Mouse (Mus musculus) liver, embryonic 12.5 days (tissue): Measurements from ENCODE around the gene Zfp786. TPM values are rescaled to one million over a fixed set of nuclear protein-coding genes. Genes with fewer than 3 reads are reported as not detected.
"Not testable (repeated sequence)": the region's sequence is repeated elsewhere in the genome, so short reads cannot be mapped to it uniquely, and the experiment has no call there.

Source experiments
- ATAC-seq: fragments of 200-750 bp; cut with Nextera tagmentation; 2 replicates; pipeline ENCODE4 v1.8.0; 2017; ENCODE audit warnings: moderate number of reproducible peaks, mild to moderate bottlenecking, moderate library complexity
- H3K27ac ChIP-seq: fragments of 300-500 bp; sonication (generic); 2 replicates; pipeline ENCODE4 v1.5.1; 2016; ENCODE audit warnings: mild to moderate bottlenecking
- H3K27me3 ChIP-seq: fragments of 300-500 bp; sonication (generic); replicated peaks from 2 replicates; pipeline ENCODE4 v1.6.1; 2016; ENCODE audit warnings: mild to moderate bottlenecking, moderate library complexity
- H3K36me3 ChIP-seq: fragments of 300-500 bp; sonication (generic); 2 replicates; pipeline ENCODE4 v1.6.1; 2016; ENCODE audit warnings: mild to moderate bottlenecking, moderate library complexity
- H3K4me1 ChIP-seq: fragments of 300-500 bp; sonication (generic); 2 replicates; pipeline ENCODE4 v1.6.1; 2016
- H3K4me2 ChIP-seq: fragments of 300-500 bp; sonication (generic); 2 replicates; pipeline ENCODE4 v1.6.1; 2016; ENCODE audit warnings: mild to moderate bottlenecking, moderate library complexity
- H3K4me3 ChIP-seq: fragments of 300-500 bp; sonication (generic); 2 replicates; pipeline ENCODE4 v1.5.1; 2016; ENCODE audit warnings: mild to moderate bottlenecking, moderate library complexity
- H3K9ac ChIP-seq: fragments of 300-500 bp; sonication (generic); 2 replicates; pipeline ENCODE4 v1.6.1; 2016; ENCODE audit warnings: mild to moderate bottlenecking, moderate library complexity
- H3K9me3 ChIP-seq: fragments of 300-500 bp; sonication (generic); replicated peaks from 2 replicates; pipeline ENCODE4 v1.6.1; 2016; ENCODE audit warnings: mild to moderate bottlenecking, moderate library complexity
- WGBS: fragments of 180-500 bp; shearing (Covaris S2); methylation state at CpG from one replicate; pipeline ENCODE4 v1.1.7; 2016; ENCODE audit not compliant: insufficient replicate concordance; 5-methylcytosine and 5-hydroxymethylcytosine counted together
- polyA plus RNA-seq: library from polyadenylated mRNA; unstranded; fragments of >200 nt; fragmentation: Nextera tagmentation; extraction: Ambion mirVana; gene quantifications from 2 replicates; pipeline ENCODE4 v1.2.1, GENCODE M21; 2016

The Zfp786 gene
- 0.99 and 1.0 TPM in 2 replicates for polyA plus RNA-seq

GRCm38 (mm10) chr6:47830104-47831078, at the start of gene Zfp786:
Gene Zfp786 (minus strand): TSS chr6:47830867.
- Histone ChIP-seq H3K36me3 (no peaks in the 10 kb centered on the region), H3K4me1 (peaks cover 23% of the 10 kb centered on the region), H3K27ac (peak within 1 kb of the TSS; percentile 47; the same call in 1 of the 2 replicates), H3K27me3 (no peaks in the 10 kb centered on the region), H3K9me3 (no peaks in the 10 kb centered on the region), H3K4me2 (peak within 1 kb of the TSS; percentile 94), H3K9ac (peak within 1 kb of the TSS; percentile 87), H3K4me3 (peak within 1 kb of the TSS; percentile 78)
- WGBS: 2% methylated on average over 64 of the region's 64 CpGs
- ATAC-seq: peak; percentile 85

GRCm38 (mm10) chr6:47880166-47880565, 49.5 kb upstream of the Zfp786 start:
- H3K9me3 ChIP-seq: no peaks in the 10 kb centered on the region
- H3K4me1 ChIP-seq: peaks cover 30% of the 10 kb centered on the region
- no peak for ATAC-seq
- H3K4me3 ChIP-seq: no peak overlapping the region
- no peak overlapping the region for H3K27ac ChIP-seq
- H3K36me3 ChIP-seq: peaks cover 55% of the 10 kb centered on the region
- 86% methylated on average over 10 of the region's 10 CpGs for WGBS
- H3K4me2 ChIP-seq: no peak overlapping the region
- no peaks in the 10 kb centered on the region for H3K27me3 ChIP-seq
- no peak overlapping the region for H3K9ac ChIP-seq

GRCm38 (mm10) chr6:47879049-47879716, 48.5 kb upstream of the Zfp786 start:
- Histone ChIP-seq H3K36me3 (peaks cover 45% of the 10 kb centered on the region), H3K27me3 (no peaks in the 10 kb centered on the region), H3K9me3 (no peaks in the 10 kb centered on the region), H3K4me3 (peak overlapping the region; percentile 93; the same call in 1 of the 2 replicates), H3K27ac (no peak overlapping the region), H3K4me1 (peaks cover 30% of the 10 kb centered on the region), H3K4me2 (peak overlapping the region; percentile 91), H3K9ac (peak overlapping the region; percentile 91; the same call in 1 of the 2 replicates)
- ATAC-seq: no peak
- 65% methylated on average over 4 of the region's 4 CpGs for WGBS

DNA sequence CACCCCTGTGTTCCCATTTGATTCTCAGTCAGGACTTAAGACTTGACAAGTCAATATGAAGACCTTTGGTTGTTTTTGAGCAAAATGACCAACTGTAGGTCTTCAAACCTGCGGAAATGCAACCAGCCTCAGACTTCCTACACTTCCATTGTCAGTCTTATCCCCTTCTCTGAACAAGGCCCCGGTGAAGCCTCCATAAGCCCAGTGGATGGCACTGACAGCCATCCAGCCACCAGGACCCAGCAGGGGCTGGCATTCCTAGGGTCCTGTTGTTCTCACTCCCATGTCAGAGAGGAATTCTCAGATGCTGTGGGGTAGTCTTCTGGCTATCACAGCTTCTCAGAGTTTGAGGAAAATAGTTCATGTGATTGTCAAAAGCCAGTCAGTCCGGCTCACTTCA, 47.9 kb upstream of the Zfp786 start:
- peaks cover 30% of the 10 kb centered on the region for H3K4me1 ChIP-seq
- ATAC-seq: no peak
- 0 out of 2 replicates have a peak overlapping the region, but pooled peaks have one; percentile 96 for H3K27ac ChIP-seq
- 55% methylated on average over 3 of the region's 3 CpGs for WGBS
- H3K27me3 ChIP-seq: no peaks in the 10 kb centered on the region
- H3K4me2 ChIP-seq: peak overlapping the region; percentile 91
- H3K4me3 ChIP-seq: peak overlapping the region; percentile 93
- no peaks in the 10 kb centered on the region for H3K9me3 ChIP-seq
- H3K9ac ChIP-seq: peak overlapping the region; percentile 91
- peaks cover 39% of the 10 kb centered on the region for H3K36me3 ChIP-seq

DNA sequence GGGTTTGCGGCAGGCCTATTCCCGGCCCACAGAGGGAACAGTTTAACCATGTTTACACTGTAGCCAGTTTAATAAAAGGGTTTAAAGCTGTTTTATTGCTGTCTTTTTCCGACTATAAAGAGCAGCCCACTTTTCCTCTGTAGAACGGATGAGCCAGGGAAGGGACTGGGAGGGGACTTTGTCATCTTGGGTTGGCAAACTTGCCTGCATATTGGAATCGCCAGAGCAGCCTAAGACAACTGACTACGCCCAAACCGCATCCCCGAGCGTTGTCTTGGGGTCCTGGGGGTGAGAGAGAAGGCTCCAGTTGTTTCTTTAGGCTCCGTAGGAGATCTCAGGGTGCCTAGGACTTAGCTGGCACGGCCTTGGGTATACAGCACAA, 47.5 kb upstream of the Zfp786 start:
- ATAC-seq: peak; percentile 20; the same call in 1 of the 2 replicates
- Histone ChIP-seq H3K27ac (peak overlapping the region; percentile 96), H3K9me3 (no peaks in the 10 kb centered on the region), H3K36me3 (peaks cover 34% of the 10 kb centered on the region), H3K27me3 (no peaks in the 10 kb centered on the region), H3K4me1 (peaks cover 30% of the 10 kb centered on the region), H3K9ac (peak overlapping the region; percentile 91), H3K4me3 (peak overlapping the region; percentile 93), H3K4me2 (peak overlapping the region; percentile 91)
- whole genome bisulfite sequencing: 2% methylated on average over 11 of the region's 11 CpGs

DNA sequence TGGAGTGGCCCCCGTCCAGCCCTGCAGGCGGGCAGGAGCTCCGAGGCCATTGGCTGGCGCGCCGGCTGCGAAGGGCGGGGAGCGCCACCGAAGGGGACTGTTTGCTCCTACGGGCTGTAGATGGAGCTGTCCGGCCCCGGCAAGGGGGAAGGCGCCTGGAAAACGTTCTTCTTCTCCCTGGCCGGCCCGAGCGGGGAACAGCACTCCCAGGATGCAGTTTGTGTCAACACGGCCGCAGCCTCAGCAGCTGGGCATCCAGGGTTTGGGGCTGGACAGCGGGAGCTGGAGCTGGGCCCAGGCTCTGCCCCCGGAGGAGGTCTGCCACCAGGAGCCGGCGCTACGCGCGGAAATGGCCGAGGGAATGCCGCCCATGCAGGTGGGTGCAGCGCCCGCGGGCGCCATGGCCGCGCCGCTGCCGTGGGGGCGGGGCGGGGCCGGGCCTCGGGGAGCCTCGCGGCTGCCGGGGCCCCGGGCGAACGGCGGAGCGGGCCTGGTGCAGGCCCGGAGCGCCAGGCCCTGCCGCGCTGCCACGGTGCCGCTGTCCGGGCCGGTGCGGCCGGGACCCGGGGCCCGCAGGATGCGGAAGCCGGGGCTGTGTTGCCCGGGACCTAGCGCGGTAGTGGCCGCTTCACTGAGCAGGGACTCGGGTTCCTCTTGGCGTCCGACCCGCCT, 46.9 kb upstream of the Zfp786 start:
- Histone ChIP-seq H3K9me3 (no peaks in the 10 kb centered on the region), H3K9ac (peak overlapping the region; percentile 91), H3K4me2 (peak overlapping the region; percentile 91), H3K27ac (peak overlapping the region; percentile 96), H3K36me3 (peaks cover 29% of the 10 kb centered on the region), H3K4me1 (peaks cover 30% of the 10 kb centered on the region), H3K4me3 (peak overlapping the region; percentile 93), H3K27me3 (no peaks in the 10 kb centered on the region)
- WGBS: under 1% methylated on average over 65 of the region's 71 CpGs
- ATAC-seq: peak; percentile 93

DNA sequence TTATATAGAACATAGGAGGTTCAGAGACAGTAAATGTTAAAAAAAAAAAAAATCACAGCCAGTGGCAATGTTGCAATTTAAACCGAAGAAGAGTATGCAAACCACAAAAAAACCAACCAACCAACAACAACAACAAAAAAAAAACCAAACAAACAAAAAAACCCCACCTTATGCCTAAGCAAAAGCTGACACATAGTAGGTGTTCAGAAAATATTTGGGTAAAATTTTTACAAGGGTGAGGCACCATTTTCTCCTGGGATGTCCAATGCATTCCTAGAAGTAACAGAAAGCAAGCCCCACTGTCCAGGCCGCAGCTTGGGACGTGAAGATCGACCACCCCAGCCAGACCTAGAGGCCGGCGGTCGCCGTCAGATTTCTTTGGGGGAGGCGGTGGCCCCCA, 46.4 kb upstream of the Zfp786 start, which contains the start of gene Zfp282:
TSS of gene Zfp282 (plus strand) at position 147 of the 400 bp plus-strand sequence.
- Histone ChIP-seq H3K27ac (peak within 1 kb of the TSS; percentile 96), H3K27me3 (no peaks in the 10 kb centered on the region), H3K9me3 (no peaks in the 10 kb centered on the region), H3K36me3 (peaks cover 24% of the 10 kb centered on the region), H3K4me1 (peaks cover 30% of the 10 kb centered on the region), H3K4me2 (peak within 1 kb of the TSS; percentile 91), H3K9ac (peak within 1 kb of the TSS; percentile 91), H3K4me3 (peak within 1 kb of the TSS; percentile 93)
- 9% methylated on average over 9 of the region's 9 CpGs for WGBS
- ATAC-seq: no peak

DNA sequence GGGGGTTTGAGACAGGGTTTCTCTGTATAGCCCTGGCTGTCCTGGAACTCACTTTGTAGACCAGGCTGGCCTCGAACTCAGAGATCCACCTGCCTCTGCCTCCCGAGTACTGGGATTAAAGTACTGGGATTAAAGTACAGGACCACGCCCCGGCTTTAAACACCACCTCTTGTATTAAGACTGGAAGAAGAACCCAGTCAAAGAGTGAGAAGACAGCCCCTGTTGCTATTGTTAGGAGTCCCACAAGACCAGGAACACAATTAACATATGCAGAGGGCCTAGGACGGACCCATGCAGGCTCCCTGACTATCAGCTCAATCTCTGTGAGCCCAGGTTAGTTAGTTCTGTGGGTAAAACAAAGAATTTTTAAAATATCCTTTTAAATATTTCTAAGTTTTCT, 41.6 kb upstream of the Zfp786 start:
- no peak for ATAC-seq
- Histone ChIP-seq H3K4me3 (no peak overlapping the region), H3K27me3 (no peaks in the 10 kb centered on the region), H3K27ac (no peak overlapping the region), H3K36me3 (peaks cover 13% of the 10 kb centered on the region; the same call in 1 of the 2 replicates), H3K9me3 (no peaks in the 10 kb centered on the region), H3K4me1 (peaks cover 8% of the 10 kb centered on the region), H3K4me2 (no peak overlapping the region), H3K9ac (no peak overlapping the region)
- WGBS: 77% methylated on average over 5 of the region's 5 CpGs

DNA sequence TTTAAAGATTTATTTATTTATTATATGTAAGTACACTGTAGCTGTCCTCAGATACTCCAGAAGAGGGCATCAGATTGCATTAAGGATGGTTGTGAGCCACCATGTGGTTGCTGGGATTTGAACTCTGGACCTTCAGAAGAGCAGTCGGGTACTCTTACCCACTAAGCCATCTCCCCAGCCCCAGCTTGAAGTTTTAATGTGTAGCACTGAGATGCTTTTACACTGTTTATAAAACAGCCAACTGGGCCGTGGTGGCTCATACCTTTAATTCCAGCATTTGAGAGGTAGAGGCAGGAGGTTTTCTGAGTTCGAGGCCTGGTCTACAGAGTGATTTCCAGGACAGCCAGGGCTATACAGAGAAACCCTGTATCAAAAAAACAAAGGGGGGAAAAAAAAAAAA, 27.1 kb upstream of the Zfp786 start:
- H3K4me1 ChIP-seq, H3K4me3 ChIP-seq, H3K9ac ChIP-seq, H3K27me3 ChIP-seq, H3K9me3 ChIP-seq, H3K27ac ChIP-seq, H3K4me2 ChIP-seq, ATAC-seq: not testable (repeated sequence)
- peaks cover 27% of the 10 kb centered on the region for H3K36me3 ChIP-seq
- WGBS: 81% methylated on average over 3 of the region's 3 CpGs

DNA sequence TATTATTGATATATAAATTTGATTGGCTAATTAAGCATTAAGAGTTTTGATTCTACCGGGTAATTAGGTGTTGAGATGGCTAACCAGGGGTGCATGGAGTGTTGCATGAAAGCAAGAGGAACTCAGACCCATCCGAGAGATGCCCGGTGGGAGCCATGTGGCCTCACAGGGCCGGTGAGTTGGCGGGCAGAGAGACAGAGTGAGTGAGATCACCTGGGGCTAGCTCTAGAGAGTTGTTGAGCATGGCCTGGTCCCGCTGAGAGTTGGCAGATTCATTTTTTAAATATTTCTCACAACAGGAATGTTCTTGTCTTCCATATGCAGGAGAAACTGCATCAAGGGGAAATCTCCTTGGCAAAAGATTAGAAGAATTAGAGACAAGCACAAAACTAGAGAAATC, 26.6 kb upstream of the Zfp786 start:
- no peaks in the 10 kb centered on the region for H3K27me3 ChIP-seq
- no peak overlapping the region for H3K27ac ChIP-seq
- WGBS: 90% methylated on average over 6 of the region's 6 CpGs
- H3K9ac ChIP-seq: no peak overlapping the region
- H3K4me1 ChIP-seq: no peaks in the 10 kb centered on the region
- H3K4me3 ChIP-seq: no peak overlapping the region
- H3K9me3 ChIP-seq: no peaks in the 10 kb centered on the region
- H3K36me3 ChIP-seq: peaks cover 22% of the 10 kb centered on the region
- H3K4me2 ChIP-seq: no peak overlapping the region
- no peak for ATAC-seq

GRCm38 (mm10) chr6:47845779-47846178, 15.1 kb upstream of the Zfp786 start:
- H3K9me3 ChIP-seq: no peaks in the 10 kb centered on the region
- H3K27me3 ChIP-seq: no peaks in the 10 kb centered on the region
- ATAC-seq: no peak
- H3K36me3 ChIP-seq: peaks cover 18% of the 10 kb centered on the region
- H3K9ac ChIP-seq: no peak overlapping the region
- H3K4me2 ChIP-seq: no peak overlapping the region
- no peak overlapping the region for H3K27ac ChIP-seq
- H3K4me3 ChIP-seq: no peak overlapping the region
- peaks cover 14% of the 10 kb centered on the region for H3K4me1 ChIP-seq
